Mouse (Mus musculus): ENCODE data around the gene Bud13.
"Not testable (repeated sequence)": the region's sequence is repeated elsewhere in the genome, so short reads cannot be mapped to it uniquely, and the experiment has no call there.

The Bud13 gene

GRCm38 (mm10) chr9:46302142-46302541, 19.3 kb downstream of the Bud13 start:
- peak; percentile 38 for DNase-seq (ENCODE audit: low spot score)

GRCm38 (mm10) chr9:46309121-46309520, 26.3 kb downstream of the Bud13 start:
- no peak for DNase-seq (ENCODE audit: low spot score)

GRCm38 (mm10) chr9:46314507-46314906, 31.7 kb downstream of the Bud13 start:
- peak; percentile 27 for DNase-seq (ENCODE audit: low spot score)

GRCm38 (mm10) chr9:46314921-46315320, 32.1 kb downstream of the Bud13 start:
- no peak for DNase-seq (ENCODE audit: low spot score)

GRCm38 (mm10) chr9:46315807-46316365, 33.1 kb downstream of the Bud13 start:
- DNase-seq (ENCODE audit: low spot score) = no peak

GRCm38 (mm10) chr9:46316388-46316787, 33.6 kb downstream of the Bud13 start:
- no peak for DNase-seq (ENCODE audit: low spot score)

- DNase-seq (ENCODE audit: low spot score) = no peak
Measured at GRCm38 (mm10) chr9:46316909-46317308, 34.1 kb downstream of the Bud13 start.

- no peak for DNase-seq (ENCODE audit: low spot score)
Measured at GRCm38 (mm10) chr9:46317957-46318356, 35.1 kb downstream of the Bud13 start.

- not testable (repeated sequence) for DNase-seq (ENCODE audit: low spot score)
Measured at GRCm38 (mm10) chr9:46319886-46320285, 37.1 kb downstream of the Bud13 start, which contains the start of gene 4931429L15Rik. TSS of gene 4931429L15Rik (minus strand) at chr9:46319986.

- no peak for DNase-seq (ENCODE audit: low spot score)
Measured at GRCm38 (mm10) chr9:46320461-46320860, 37.7 kb downstream of the Bud13 start.

- no peak for DNase-seq (ENCODE audit: low spot score)
Measured at GRCm38 (mm10) chr9:46326694-46327405, 44.0 kb downstream of the Bud13 start.

GRCm38 (mm10) chr9:46327706-46328571, 45.1 kb downstream of the Bud13 start:
- DNase-seq (ENCODE audit: low spot score) = peak; percentile 70

GRCm38 (mm10) chr9:46328572-46329249, 45.9 kb downstream of the Bud13 start:
- no peak for DNase-seq (ENCODE audit: low spot score)

- DNase-seq (ENCODE audit: low spot score) = no peak
Measured at GRCm38 (mm10) chr9:46329250-46329648, 46.4 kb downstream of the Bud13 start.

GRCm38 (mm10) chr9:46329801-46330585, 47.2 kb downstream of the Bud13 start:
- DNase-seq (ENCODE audit: low spot score) = no peak

- DNase-seq (ENCODE audit: low spot score) = no peak
Measured at GRCm38 (mm10) chr9:46330586-46330895, 47.7 kb downstream of the Bud13 start.

GRCm38 (mm10) chr9:46331301-46331700, 48.5 kb downstream of the Bud13 start:
- DNase-seq (ENCODE audit: low spot score) = no peak

GRCm38 (mm10) chr9:46334471-46335025, 51.7 kb downstream of the Bud13 start:
- no peak for DNase-seq (ENCODE audit: low spot score)

GRCm38 (mm10) chr9:46335461-46335995, 52.7 kb downstream of the Bud13 start:
- DNase-seq (ENCODE audit: low spot score) = no peak

GRCm38 (mm10) chr9:46336294-46336693, 53.5 kb downstream of the Bud13 start:
- not testable (repeated sequence) for DNase-seq (ENCODE audit: low spot score)

- no peak for DNase-seq (ENCODE audit: low spot score)
Measured at GRCm38 (mm10) chr9:46337331-46337730, 54.5 kb downstream of the Bud13 start.

Data from testis, postnatal 14 days (tissue).